Mouse (Mus musculus): ENCODE data around the gene Grik1. TPM values are rescaled to one million over a fixed set of nuclear protein-coding genes. Genes with fewer than 3 reads are reported as not detected.

Grik1 gene
- polyA plus RNA-seq, 1 experiment from 2014 or later = 2.2 TPM

- Histone ChIP-seq H3K9me3 (ENCODE audit: control insufficient read depth, low read length) (no peaks in the 10 kb centered on the region), H3K27ac (ENCODE audit: low read depth, low read length) (no peak overlapping the region), H3K4me2 (replicated peaks; ENCODE audit: low read depth, low read length) (no peak overlapping the region), H3K36me3 (ENCODE audit: control insufficient read depth, insufficient read depth, low read length) (no peaks in the 10 kb centered on the region), H3K27me3 (ENCODE audit: control insufficient read depth, insufficient read depth, low read length) (no peaks in the 10 kb centered on the region), H3K4me1 (ENCODE audit: control insufficient read depth, insufficient read depth, low read length) (no peaks in the 10 kb centered on the region), H3K4me3 (ENCODE audit: low read length) (no peak overlapping the region), H3K9ac (ENCODE audit: low read depth, low read length) (no peak overlapping the region)
- no peak for ATAC-seq (ENCODE audit: low FRiP score, low TSS enrichment)
- 97% methylated on average over 4 of the region's 4 CpGs for WGBS
Measured at GRCm38 (mm10) chr16:88044321-88044720, 245.7 kb downstream of the Grik1 start.

GRCm38 (mm10) chr16:88042458-88042857, 247.6 kb downstream of the Grik1 start:
- Histone ChIP-seq H3K9ac (ENCODE audit: low read depth, low read length) (no peak overlapping the region), H3K4me2 (replicated peaks; ENCODE audit: low read depth, low read length) (no peak overlapping the region), H3K4me1 (ENCODE audit: control insufficient read depth, insufficient read depth, low read length) (no peaks in the 10 kb centered on the region), H3K27ac (ENCODE audit: low read depth, low read length) (no peak overlapping the region), H3K27me3 (ENCODE audit: control insufficient read depth, insufficient read depth, low read length) (no peaks in the 10 kb centered on the region), H3K9me3 (ENCODE audit: control insufficient read depth, low read length) (no peaks in the 10 kb centered on the region), H3K36me3 (ENCODE audit: control insufficient read depth, insufficient read depth, low read length) (no peaks in the 10 kb centered on the region), H3K4me3 (ENCODE audit: low read length) (no peak overlapping the region)
- 0 out of 2 replicates have a peak, but pooled peaks have one; percentile 24 for ATAC-seq (ENCODE audit: low FRiP score, low TSS enrichment)
- WGBS = 24% methylated on average over 6 of the region's 6 CpGs

GRCm38 (mm10) chr16:88038503-88039091, 251.5 kb downstream of the Grik1 start:
- ATAC-seq (ENCODE audit: low FRiP score, low TSS enrichment) = no peak

GRCm38 (mm10) chr16:87988805-87989204, 301.3 kb downstream of the Grik1 start:
- H3K4me2 ChIP-seq (replicated peaks; ENCODE audit: low read depth, low read length) = no peak overlapping the region
- H3K36me3 ChIP-seq (ENCODE audit: control insufficient read depth, insufficient read depth, low read length) = no peaks in the 10 kb centered on the region
- no peak for ATAC-seq (ENCODE audit: low FRiP score, low TSS enrichment)
- no peaks in the 10 kb centered on the region for H3K4me1 ChIP-seq (ENCODE audit: control insufficient read depth, insufficient read depth, low read length)
- H3K9ac ChIP-seq (ENCODE audit: low read depth, low read length) = no peak overlapping the region
- H3K4me3 ChIP-seq (ENCODE audit: low read length) = no peak overlapping the region
- no peaks in the 10 kb centered on the region for H3K9me3 ChIP-seq (ENCODE audit: control insufficient read depth, low read length)
- no peak overlapping the region for H3K27ac ChIP-seq (ENCODE audit: low read depth, low read length)
- WGBS = 79% methylated on average over 2 of the region's 2 CpGs
- H3K27me3 ChIP-seq (ENCODE audit: control insufficient read depth, insufficient read depth, low read length) = no peaks in the 10 kb centered on the region

More at GRCm38 (mm10) chr16:88038503-88039091, 251.5 kb downstream of the Grik1 start:
- Histone ChIP-seq H3K4me3 (ENCODE audit: low read length) (no peak overlapping the region), H3K9me3 (ENCODE audit: control insufficient read depth, low read length) (no peaks in the 10 kb centered on the region), H3K4me1 (ENCODE audit: control insufficient read depth, insufficient read depth, low read length) (no peaks in the 10 kb centered on the region), H3K27ac (ENCODE audit: low read depth, low read length) (no peak overlapping the region), H3K27me3 (ENCODE audit: control insufficient read depth, insufficient read depth, low read length) (no peaks in the 10 kb centered on the region), H3K9ac (ENCODE audit: low read depth, low read length) (no peak overlapping the region), H3K4me2 (replicated peaks; ENCODE audit: low read depth, low read length) (no peak overlapping the region), H3K36me3 (ENCODE audit: control insufficient read depth, insufficient read depth, low read length) (no peaks in the 10 kb centered on the region)
- WGBS = 84% methylated on average over 11 of the region's 11 CpGs

- no peaks in the 10 kb centered on the region for H3K27me3 ChIP-seq (ENCODE audit: control insufficient read depth, insufficient read depth, low read length)
- ATAC-seq (ENCODE audit: low FRiP score, low TSS enrichment) = no peak
Measured at GRCm38 (mm10) chr16:87984201-87984870, 305.7 kb downstream of the Grik1 start.

GRCm38 (mm10) chr16:87974076-87974443, 316.0 kb downstream of the Grik1 start:
- H3K9me3 ChIP-seq (ENCODE audit: control insufficient read depth, low read length) = no peaks in the 10 kb centered on the region
- no peaks in the 10 kb centered on the region for H3K4me1 ChIP-seq (ENCODE audit: control insufficient read depth, insufficient read depth, low read length)
- H3K4me2 ChIP-seq (replicated peaks; ENCODE audit: low read depth, low read length) = no peak overlapping the region
- no peak for ATAC-seq (ENCODE audit: low FRiP score, low TSS enrichment)
- no peaks in the 10 kb centered on the region for H3K27me3 ChIP-seq (ENCODE audit: control insufficient read depth, insufficient read depth, low read length)
- 79% methylated on average over 3 of the region's 3 CpGs for WGBS
- no peak overlapping the region for H3K27ac ChIP-seq (ENCODE audit: low read depth, low read length)
- H3K36me3 ChIP-seq (ENCODE audit: control insufficient read depth, insufficient read depth, low read length) = no peaks in the 10 kb centered on the region
- no peak overlapping the region for H3K9ac ChIP-seq (ENCODE audit: low read depth, low read length)
- no peak overlapping the region for H3K4me3 ChIP-seq (ENCODE audit: low read length)

More at GRCm38 (mm10) chr16:87984201-87984870, 305.7 kb downstream of the Grik1 start:
- Histone ChIP-seq H3K27ac (ENCODE audit: low read depth, low read length) (no peak overlapping the region), H3K4me2 (replicated peaks; ENCODE audit: low read depth, low read length) (no peak overlapping the region), H3K4me1 (ENCODE audit: control insufficient read depth, insufficient read depth, low read length) (no peaks in the 10 kb centered on the region), H3K4me3 (ENCODE audit: low read length) (no peak overlapping the region), H3K9ac (ENCODE audit: low read depth, low read length) (no peak overlapping the region), H3K9me3 (ENCODE audit: control insufficient read depth, low read length) (no peaks in the 10 kb centered on the region), H3K36me3 (ENCODE audit: control insufficient read depth, insufficient read depth, low read length) (no peaks in the 10 kb centered on the region)

- no peak for ATAC-seq (ENCODE audit: low FRiP score, low TSS enrichment)
- Histone ChIP-seq H3K27ac (ENCODE audit: low read depth, low read length) (no peak overlapping the region), H3K4me1 (ENCODE audit: control insufficient read depth, insufficient read depth, low read length) (no peaks in the 10 kb centered on the region), H3K9ac (ENCODE audit: low read depth, low read length) (no peak overlapping the region), H3K27me3 (ENCODE audit: control insufficient read depth, insufficient read depth, low read length) (no peaks in the 10 kb centered on the region), H3K36me3 (ENCODE audit: control insufficient read depth, insufficient read depth, low read length) (no peaks in the 10 kb centered on the region), H3K4me2 (replicated peaks; ENCODE audit: low read depth, low read length) (no peak overlapping the region), H3K4me3 (ENCODE audit: low read length) (no peak overlapping the region), H3K9me3 (ENCODE audit: control insufficient read depth, low read length) (no peaks in the 10 kb centered on the region)
- 83% methylated on average over 2 of the region's 2 CpGs for WGBS
Measured at GRCm38 (mm10) chr16:87973394-87974075, 316.5 kb downstream of the Grik1 start.

- 0 out of 2 replicates have a peak, but pooled peaks have one; percentile 24 for ATAC-seq (ENCODE audit: low FRiP score, low TSS enrichment)
- Histone ChIP-seq H3K9me3 (ENCODE audit: control insufficient read depth, low read length) (no peaks in the 10 kb centered on the region), H3K27ac (ENCODE audit: low read depth, low read length) (no peak overlapping the region), H3K9ac (ENCODE audit: low read depth, low read length) (no peak overlapping the region), H3K36me3 (ENCODE audit: control insufficient read depth, insufficient read depth, low read length) (no peaks in the 10 kb centered on the region), H3K27me3 (ENCODE audit: control insufficient read depth, insufficient read depth, low read length) (no peaks in the 10 kb centered on the region), H3K4me1 (ENCODE audit: control insufficient read depth, insufficient read depth, low read length) (no peaks in the 10 kb centered on the region), H3K4me3 (ENCODE audit: low read length) (no peak overlapping the region), H3K4me2 (replicated peaks; ENCODE audit: low read depth, low read length) (no peak overlapping the region)
- WGBS = 53% methylated on average over 6 of the region's 6 CpGs
Measured at GRCm38 (mm10) chr16:87971911-87972310, 318.2 kb downstream of the Grik1 start.

GRCm38 (mm10) chr16:87969936-87970335, 320.1 kb downstream of the Grik1 start:
- Histone ChIP-seq H3K4me3 (ENCODE audit: low read length) (no peak overlapping the region), H3K4me1 (ENCODE audit: control insufficient read depth, insufficient read depth, low read length) (no peaks in the 10 kb centered on the region), H3K9me3 (ENCODE audit: control insufficient read depth, low read length) (no peaks in the 10 kb centered on the region), H3K36me3 (ENCODE audit: control insufficient read depth, insufficient read depth, low read length) (no peaks in the 10 kb centered on the region), H3K9ac (ENCODE audit: low read depth, low read length) (no peak overlapping the region), H3K4me2 (replicated peaks; ENCODE audit: low read depth, low read length) (no peak overlapping the region), H3K27ac (ENCODE audit: low read depth, low read length) (no peak overlapping the region), H3K27me3 (ENCODE audit: control insufficient read depth, insufficient read depth, low read length) (no peaks in the 10 kb centered on the region)
- WGBS = 93% methylated on average over 3 of the region's 3 CpGs
- ATAC-seq (ENCODE audit: low FRiP score, low TSS enrichment) = no peak
